Comparison of ENCODE assay signal across 25 mouse cellular contexts in the genomic region with DNA sequence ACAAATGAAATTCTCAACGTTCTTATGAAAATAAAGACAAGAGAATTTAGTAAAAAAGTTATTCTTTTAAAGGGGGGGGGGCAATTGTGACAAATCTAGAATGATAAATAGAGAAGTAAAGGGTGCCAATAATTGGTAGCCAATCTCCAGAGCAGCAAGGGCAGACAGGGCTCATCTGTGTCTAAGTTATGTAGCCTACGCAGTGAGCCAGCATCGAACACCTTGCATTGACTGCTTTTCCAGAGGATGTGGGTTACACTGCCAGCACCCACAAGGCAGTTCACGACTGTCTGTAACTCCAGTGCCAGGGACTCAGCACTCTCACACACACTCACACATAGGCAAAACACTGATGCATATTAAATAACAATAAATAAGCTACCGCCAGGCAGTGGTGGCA.
A peak's percentile ranks its signal among the peaks of the same experiment; 100 is the strongest.
DNase-seq lines count a peak whose midpoint lies in the region; ATAC-seq and TF ChIP-seq lines count a peak whose summit lies in the region.
"Had no signal": no experiment of that assay in that cellular context is flagged by ENCODE, and none has a peak within 500 bp of the region (broad histone marks: within the 10 kb centered on the region; RNA-seq: fewer than 3 reads in every experiment).

No protein-coding gene starts in this region.

- no peak overlapping the region for H3K27ac ChIP-seq in midbrain, embryonic 11.5 days (ENCODE audit: low read depth, low read length)
- no peak overlapping the region for H3K27ac ChIP-seq in midbrain, postnatal 0 days (ENCODE audit: low read depth, low read length)
- peak overlapping the region; percentile 40; the same call in 1 of the 2 replicates for H3K27ac ChIP-seq in embryonic facial prominence, embryonic 10.5 days (replicated peaks)
- H3K27ac ChIP-seq in small intestine, adult 2 months (ENCODE audit: insufficient read depth, low read depth, low read length): peak overlapping the region; percentile 71
- H3K27ac ChIP-seq: embryonic facial prominence, embryonic 12.5 days; embryonic facial prominence, embryonic 15.5 days; heart, adult 2 months; heart, embryonic 10.5 days; heart, embryonic 13.5 days; hindbrain, embryonic 13.5 days; hindbrain, postnatal 0 days had no signal

- 87% methylated on average over 5 of the region's 5 CpGs for WGBS in midbrain, embryonic 11.5 days
- WGBS in midbrain, postnatal 0 days: 91% methylated on average over 5 of the region's 5 CpGs
- 84% methylated on average over 5 of the region's 5 CpGs for WGBS in embryonic facial prominence, embryonic 10.5 days
- 78% methylated on average over 5 of the region's 5 CpGs for WGBS in small intestine, adult 2 months

- peaks cover 3% of the 10 kb centered on the region for H3K4me1 ChIP-seq in midbrain, embryonic 11.5 days (ENCODE audit: control insufficient read depth, insufficient read depth, low read length)
- no peaks in the 10 kb centered on the region for H3K4me1 ChIP-seq in midbrain, postnatal 0 days (ENCODE audit: insufficient read depth, low read length)
- peaks cover 12% of the 10 kb centered on the region for H3K4me1 ChIP-seq in embryonic facial prominence, embryonic 10.5 days
- peaks cover 12% of the 10 kb centered on the region; the same call in 1 of the 2 replicates for H3K4me1 ChIP-seq in small intestine, adult 2 months (ENCODE audit: control insufficient read depth, insufficient read depth, insufficient read length, low read length)
- H3K4me1 ChIP-seq: embryonic facial prominence, embryonic 15.5 days; heart, embryonic 10.5 days; heart, embryonic 13.5 days had no signal

- no peak for ATAC-seq in midbrain, embryonic 11.5 days (ENCODE audit: low FRiP score)
- no peak for ATAC-seq in midbrain, postnatal 0 days (ENCODE audit: low FRiP score)
- ATAC-seq: activated CD4-positive, CD25-positive, alpha-beta regulatory T cell, adult 4 months; forebrain, embryonic 14.5 days; hindbrain, postnatal 0 days; inflammation-experienced regulatory T-cells, adult 6 months had no signal

- H3K9ac ChIP-seq in midbrain, embryonic 11.5 days (ENCODE audit: low read length): no peak overlapping the region
- H3K9ac ChIP-seq in midbrain, postnatal 0 days (replicated peaks; ENCODE audit: low read length, poor library complexity, severe bottlenecking): no peak overlapping the region
- H3K9ac ChIP-seq: embryonic facial prominence, embryonic 12.5 days; embryonic facial prominence, embryonic 15.5 days; heart, embryonic 13.5 days; hindbrain, embryonic 13.5 days had no signal

- no peak for TF ChIP-seq CTCF in midbrain, postnatal 0 days (IDR thresholded peaks at IDR 0.05)
- TF ChIP-seq CTCF in small intestine, adult 2 months (IDR thresholded peaks at IDR 0.05; ENCODE audit: extremely low read depth, insufficient read length, insufficient replicate concordance, low read depth, low read length): no peak

- no peak overlapping the region for H3K4me2 ChIP-seq in midbrain, embryonic 11.5 days
- H3K4me2 ChIP-seq in midbrain, postnatal 0 days (ENCODE audit: low read depth, low read length, poor library complexity, severe bottlenecking): no peak overlapping the region
- H3K4me2 ChIP-seq: embryonic facial prominence, embryonic 12.5 days; embryonic facial prominence, embryonic 15.5 days; heart, embryonic 13.5 days; hindbrain, embryonic 13.5 days had no signal

- no peaks in the 10 kb centered on the region for H3K9me3 ChIP-seq in midbrain, embryonic 11.5 days (ENCODE audit: control insufficient read depth, low read length)
- H3K9me3 ChIP-seq in midbrain, postnatal 0 days (ENCODE audit: low read length): no peaks in the 10 kb centered on the region
- H3K9me3 ChIP-seq in embryonic facial prominence, embryonic 10.5 days: no peaks in the 10 kb centered on the region
- H3K9me3 ChIP-seq: embryonic facial prominence, embryonic 12.5 days; embryonic facial prominence, embryonic 15.5 days; heart, embryonic 10.5 days; heart, embryonic 13.5 days; hindbrain, embryonic 13.5 days had no signal

- H3K27me3 ChIP-seq in midbrain, embryonic 11.5 days (ENCODE audit: control insufficient read depth, insufficient read depth, low read length): no peaks in the 10 kb centered on the region
- H3K27me3 ChIP-seq in midbrain, postnatal 0 days (ENCODE audit: insufficient read depth, low read length): no peaks in the 10 kb centered on the region
- no peaks in the 10 kb centered on the region for H3K27me3 ChIP-seq in embryonic facial prominence, embryonic 10.5 days (replicated peaks; ENCODE audit: low read depth, poor library complexity, severe bottlenecking)
- no peaks in the 10 kb centered on the region for H3K27me3 ChIP-seq in small intestine, adult 2 months (ENCODE audit: control insufficient read depth, insufficient read depth, low read length)
- H3K27me3 ChIP-seq: embryonic facial prominence, embryonic 12.5 days; embryonic facial prominence, embryonic 15.5 days; heart, embryonic 13.5 days; hindbrain, embryonic 13.5 days had no signal

- H3K4me3 ChIP-seq in midbrain, embryonic 11.5 days (ENCODE audit: low read depth, low read length): no peak overlapping the region
- no peak overlapping the region for H3K4me3 ChIP-seq in midbrain, postnatal 0 days (ENCODE audit: low read depth, low read length)
- H3K4me3 ChIP-seq in embryonic facial prominence, embryonic 10.5 days: no peak overlapping the region
- no peak overlapping the region for H3K4me3 ChIP-seq in small intestine, adult 2 months (ENCODE audit: low read depth, low read length)
- H3K4me3 ChIP-seq: embryonic facial prominence, embryonic 12.5 days; embryonic facial prominence, embryonic 15.5 days; heart, adult 2 months; heart, embryonic 10.5 days; heart, embryonic 13.5 days; hindbrain, embryonic 13.5 days had no signal

- peak; percentile 62 for DNase-seq in midbrain, embryonic 11.5 days (ENCODE audit: low spot score, missing footprints)
- DNase-seq in midbrain, postnatal 0 days (ENCODE audit: low spot score): no peak
- DNase-seq in embryonic facial prominence, embryonic 10.5 days (ENCODE audit: low spot score): no peak
- DNase-seq in liver: no peak
- DNase-seq in right cerebral cortex, adult 18-20 months: no peak
- DNase-seq: adrenal gland, adult 8-10 months; adrenal gland, postnatal 25 days; cerebellum, adult 11-12 months; cerebellum, adult 8-10 months; cerebellum, postnatal 10 days; cerebellum, postnatal 36 days; gastrocnemius, postnatal 25 days; heart, adult 2 months; heart, postnatal 14 days; heart, postnatal 4 days had no signal

- no peaks in the 10 kb centered on the region for H3K36me3 ChIP-seq in midbrain, embryonic 11.5 days (ENCODE audit: control insufficient read depth, insufficient read depth, low read length)
- no peaks in the 10 kb centered on the region for H3K36me3 ChIP-seq in midbrain, postnatal 0 days (ENCODE audit: insufficient read depth, low read length)
- H3K36me3 ChIP-seq in embryonic facial prominence, embryonic 10.5 days (replicated peaks): no peaks in the 10 kb centered on the region
- no peaks in the 10 kb centered on the region for H3K36me3 ChIP-seq in small intestine, adult 2 months (ENCODE audit: control insufficient read depth, insufficient read depth, low read length)
- H3K36me3 ChIP-seq: embryonic facial prominence, embryonic 12.5 days; embryonic facial prominence, embryonic 15.5 days; heart, embryonic 10.5 days; heart, embryonic 13.5 days; hindbrain, embryonic 13.5 days had no signal

- no peak for TF ChIP-seq POLR2A in small intestine, adult 2 months (IDR thresholded peaks at IDR 0.05; ENCODE audit: low read depth, low read length)

Comparison
In these comparisons a context has a peak if more than half of its experiments do, and no peak if none do; other contexts are left out.
1. H3K27ac ChIP-seq: peak in embryonic facial prominence, embryonic 10.5 days (single experiment) and small intestine, adult 2 months (single experiment); none in midbrain, embryonic 11.5 days (single experiment) and midbrain, postnatal 0 days (single experiment).